Mouse (Mus musculus): ENCODE results near the gene Cfap70. TPM values are rescaled to one million over a fixed set of nuclear protein-coding genes. Genes with fewer than 3 reads are reported as not detected.

Cfap70 gene
- 3.4 TPM for polyA plus RNA-seq (2014; fragmentation: Illumina TruSeq; extraction: RNeasy Lipid Tissue Mini Kit (QIAGEN cat#74804); ENCODE audit: low read depth, low replicate concordance)

GRCm38 (mm10) chr14:20451765-20452331 is at the start of gene Cfap70:
TSS of gene Cfap70 (minus strand) at chr14:20452226.

DNA sequence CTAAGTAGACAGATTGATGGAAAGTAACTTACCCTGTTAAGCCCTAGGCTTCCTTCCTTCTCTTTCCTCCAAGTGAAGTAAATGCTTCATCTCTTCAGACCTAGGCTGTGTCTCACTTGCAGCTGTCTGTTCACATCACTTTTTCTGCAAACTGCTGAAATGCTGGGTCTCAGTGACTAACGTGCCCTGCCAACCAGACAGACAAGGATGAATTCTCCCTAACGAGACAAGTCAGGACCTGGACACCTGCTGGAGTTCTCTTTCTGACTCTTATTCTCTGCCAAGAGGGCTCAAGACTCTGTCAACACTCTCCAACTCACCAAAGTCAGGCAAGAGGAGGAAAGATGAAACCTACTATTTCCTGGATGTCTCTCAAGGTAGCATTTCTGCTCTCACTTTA is 44.6 kb upstream of the Cfap70 start, which contains the start of gene Mss51:
TSS of gene Mss51 (minus strand) at position 299 of the 400 bp plus-strand sequence.

GRCm38 (mm10) chr14:20479291-20480194 is 27.5 kb upstream of the Cfap70 start, which contains the start of gene Anxa7:
TSS of gene Anxa7 (minus strand) at chr14:20480133.

DNA sequence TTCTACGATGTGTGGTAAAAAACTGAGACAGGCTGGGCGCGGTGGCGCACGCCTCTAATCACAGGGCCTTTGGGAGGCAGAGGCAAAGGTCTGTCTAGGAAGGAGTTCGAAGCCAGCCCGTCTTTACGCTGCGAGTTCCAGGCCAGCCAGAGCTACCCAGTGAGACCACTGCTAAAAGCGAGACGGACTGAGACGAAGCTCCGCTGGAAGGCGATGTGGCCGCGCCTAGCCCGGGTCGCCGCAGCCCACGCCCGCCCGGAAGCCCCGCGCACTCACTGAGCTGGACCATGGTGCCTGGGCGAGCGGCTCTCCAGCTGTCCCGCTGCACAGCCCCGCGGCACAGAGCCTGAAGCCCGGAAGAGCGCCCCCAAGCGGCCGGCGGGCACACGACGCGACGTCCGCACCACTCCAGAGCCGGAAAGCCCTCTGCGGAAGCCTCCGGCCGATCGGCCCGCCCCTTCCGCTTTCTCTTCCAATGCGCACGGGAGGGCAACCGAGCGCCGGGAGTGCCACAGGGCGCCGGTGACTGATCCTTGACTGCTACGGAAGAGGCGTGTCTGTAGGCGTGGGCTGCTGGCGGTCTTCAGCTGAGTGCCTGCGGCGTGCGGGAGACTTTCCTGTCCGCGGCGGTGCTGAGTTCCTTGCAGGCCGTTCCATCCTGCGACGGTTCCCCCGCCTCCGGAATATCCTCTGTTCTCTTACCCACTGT is 58.7 kb downstream of the Cfap70 start, which contains the start of gene Mrps16:
TSS of gene Mrps16 (minus strand) at position 430 of the 709 bp plus-strand sequence.

GRCm38 (mm10) chr14:20388441-20389129 is 63.4 kb downstream of the Cfap70 start, which contains the start of gene Dnajc9:
TSS of gene Dnajc9 (minus strand) at chr14:20388910.

GRCm38 (mm10) chr14:20347991-20348541 is 104.0 kb downstream of the Cfap70 start, which contains the start of the genes Ecd and Fam149b:
TSS of gene Ecd (minus strand) at chr14:20348121.
TSS of gene Fam149b (plus strand) at chr14:20348162.

Other genes starting within 250 kb of the Cfap70 start
- gene Kcnk16, start 183.0 kb downstream of the Cfap70 start, polyA plus RNA-seq (2014; fragmentation: Illumina TruSeq; extraction: RNeasy Lipid Tissue Mini Kit (QIAGEN cat#74804); ENCODE audit: low read depth, low replicate concordance): not detected
- gene Nudt13, start 157.5 kb downstream of the Cfap70 start, polyA plus RNA-seq (2014; fragmentation: Illumina TruSeq; extraction: RNeasy Lipid Tissue Mini Kit (QIAGEN cat#74804); ENCODE audit: low read depth, low replicate concordance): 7.1 TPM
- gene Ecd, start 104.1 kb downstream of the Cfap70 start, polyA plus RNA-seq (2014; fragmentation: Illumina TruSeq; extraction: RNeasy Lipid Tissue Mini Kit (QIAGEN cat#74804); ENCODE audit: low read depth, low replicate concordance): 22.5 TPM
- 42.3 TPM for gene Fam149b, start 104.1 kb downstream of the Cfap70 start, polyA plus RNA-seq (2014; fragmentation: Illumina TruSeq; extraction: RNeasy Lipid Tissue Mini Kit (QIAGEN cat#74804); ENCODE audit: low read depth, low replicate concordance)
- gene Dnajc9, start 63.3 kb downstream of the Cfap70 start, polyA plus RNA-seq (2014; fragmentation: Illumina TruSeq; extraction: RNeasy Lipid Tissue Mini Kit (QIAGEN cat#74804); ENCODE audit: low read depth, low replicate concordance): 74.1 TPM
- 9.8 TPM for gene Mrps16, start 58.6 kb downstream of the Cfap70 start, polyA plus RNA-seq (2014; fragmentation: Illumina TruSeq; extraction: RNeasy Lipid Tissue Mini Kit (QIAGEN cat#74804); ENCODE audit: low read depth, low replicate concordance)
- gene Anxa7, start 27.9 kb upstream of the Cfap70 start, polyA plus RNA-seq (2014; fragmentation: Illumina TruSeq; extraction: RNeasy Lipid Tissue Mini Kit (QIAGEN cat#74804); ENCODE audit: low read depth, low replicate concordance): 124 TPM
- 0.49 TPM for gene Mss51, start 44.7 kb upstream of the Cfap70 start, polyA plus RNA-seq (2014; fragmentation: Illumina TruSeq; extraction: RNeasy Lipid Tissue Mini Kit (QIAGEN cat#74804); ENCODE audit: low read depth, low replicate concordance)
- 141 TPM for gene Ppp3cb, start 94.3 kb upstream of the Cfap70 start, polyA plus RNA-seq (2014; fragmentation: Illumina TruSeq; extraction: RNeasy Lipid Tissue Mini Kit (QIAGEN cat#74804); ENCODE audit: low read depth, low replicate concordance)
- 8.3 TPM for gene Usp54, start 188.8 kb upstream of the Cfap70 start, polyA plus RNA-seq (2014; fragmentation: Illumina TruSeq; extraction: RNeasy Lipid Tissue Mini Kit (QIAGEN cat#74804); ENCODE audit: low read depth, low replicate concordance)
- not detected for gene Myoz1, start 204.3 kb upstream of the Cfap70 start, polyA plus RNA-seq (2014; fragmentation: Illumina TruSeq; extraction: RNeasy Lipid Tissue Mini Kit (QIAGEN cat#74804); ENCODE audit: low read depth, low replicate concordance)
- 0.32 TPM for gene Synpo2l, start 216.1 kb upstream of the Cfap70 start, polyA plus RNA-seq (2014; fragmentation: Illumina TruSeq; extraction: RNeasy Lipid Tissue Mini Kit (QIAGEN cat#74804); ENCODE audit: low read depth, low replicate concordance)
- 49.6 TPM for gene Sec24c, start 222.1 kb upstream of the Cfap70 start, polyA plus RNA-seq (2014; fragmentation: Illumina TruSeq; extraction: RNeasy Lipid Tissue Mini Kit (QIAGEN cat#74804); ENCODE audit: low read depth, low replicate concordance)
- 17.6 TPM for gene Fut11, start 242.7 kb upstream of the Cfap70 start, polyA plus RNA-seq (2014; fragmentation: Illumina TruSeq; extraction: RNeasy Lipid Tissue Mini Kit (QIAGEN cat#74804); ENCODE audit: low read depth, low replicate concordance)